Mouse (Mus musculus): ENCODE results near the gene Olfr1206.

DNA sequence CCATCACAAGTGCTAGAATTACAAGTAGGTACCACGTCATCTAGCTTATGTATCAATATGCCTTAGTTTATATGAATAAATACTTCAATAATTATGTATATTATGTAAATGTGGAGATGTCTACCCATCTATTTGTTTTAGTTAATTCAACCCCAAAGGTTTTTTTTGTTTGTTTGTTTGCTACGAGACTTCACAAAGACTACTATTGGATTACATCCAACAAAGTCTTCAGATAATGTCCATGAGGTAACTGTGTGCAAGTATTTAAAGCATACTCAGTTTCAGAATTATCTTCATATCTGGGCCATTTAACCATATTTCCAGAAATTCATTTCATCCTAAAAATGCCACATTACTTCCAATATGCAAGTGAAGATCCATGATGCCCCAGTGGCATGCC lies 33.6 kb upstream of the Olfr1206 start, which contains the start of gene Olfr1205:
- TF ChIP-seq CTCF (IDR thresholded peaks at IDR 0.05; ENCODE audit: low read depth, low read length) (no peak), POLR2A (IDR thresholded peaks at IDR 0.05; ENCODE audit: extremely low read depth, insufficient read depth, low read length) (no peak)

Measured in liver, adult 2 months (tissue).